Mouse (Mus musculus): ENCODE data around the gene Sgtb. TPM values are rescaled to one million over a fixed set of nuclear protein-coding genes. Genes with fewer than 3 reads are reported as not detected.

The Sgtb gene
- total RNA-seq, 1 experiment from 2014 or later = not detected

- no peak for ATAC-seq (replicated peaks in 1 of 2; ENCODE audit: insufficient read depth in 1 of 2, low FRiP score in 2 of 2, low TSS enrichment in 1 of 2, low read depth in 1 of 2, poor library complexity in 2 of 2, severe bottlenecking in 2 of 2)
These were observed 45.6 kb downstream of the Sgtb start for GRCm38 (mm10) chr13:104155106-104155505.

DNA sequence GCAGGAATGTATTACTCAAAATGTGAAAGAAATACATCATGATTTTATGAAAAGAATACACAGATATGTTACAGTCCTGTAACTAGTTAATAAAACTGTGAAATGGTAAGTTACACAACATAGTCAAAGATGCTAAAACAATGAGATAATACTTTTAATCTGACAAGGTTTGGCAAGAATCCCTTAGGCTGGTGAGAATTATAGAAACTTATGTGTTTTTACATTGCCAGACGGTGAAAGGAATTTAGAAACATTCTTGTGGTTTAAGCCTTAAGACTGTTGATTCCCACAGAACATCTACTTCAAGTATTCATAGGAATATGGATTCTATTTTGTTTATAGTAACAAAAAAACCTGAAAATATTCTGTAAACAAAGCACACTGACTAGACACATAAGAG is 46.1 kb downstream of the Sgtb start:
- ATAC-seq (replicated peaks in 1 of 2; ENCODE audit: insufficient read depth in 1 of 2, low FRiP score in 2 of 2, low TSS enrichment in 1 of 2, low read depth in 1 of 2, poor library complexity in 2 of 2, severe bottlenecking in 2 of 2) = no peak

GRCm38 (mm10) chr13:104171711-104172110 is 62.2 kb downstream of the Sgtb start:
- no peak for ATAC-seq (replicated peaks in 1 of 2; ENCODE audit: insufficient read depth in 1 of 2, low FRiP score in 2 of 2, low TSS enrichment in 1 of 2, low read depth in 1 of 2, poor library complexity in 2 of 2, severe bottlenecking in 2 of 2)

GRCm38 (mm10) chr13:104172498-104172897 is 63.0 kb downstream of the Sgtb start:
- ATAC-seq (replicated peaks in 1 of 2; ENCODE audit: insufficient read depth in 1 of 2, low FRiP score in 2 of 2, low TSS enrichment in 1 of 2, low read depth in 1 of 2, poor library complexity in 2 of 2, severe bottlenecking in 2 of 2) = no peak

GRCm38 (mm10) chr13:104176874-104177273 is 67.3 kb downstream of the Sgtb start:
- no peak for ATAC-seq (replicated peaks in 1 of 2; ENCODE audit: insufficient read depth in 1 of 2, low FRiP score in 2 of 2, low TSS enrichment in 1 of 2, low read depth in 1 of 2, poor library complexity in 2 of 2, severe bottlenecking in 2 of 2)

DNA sequence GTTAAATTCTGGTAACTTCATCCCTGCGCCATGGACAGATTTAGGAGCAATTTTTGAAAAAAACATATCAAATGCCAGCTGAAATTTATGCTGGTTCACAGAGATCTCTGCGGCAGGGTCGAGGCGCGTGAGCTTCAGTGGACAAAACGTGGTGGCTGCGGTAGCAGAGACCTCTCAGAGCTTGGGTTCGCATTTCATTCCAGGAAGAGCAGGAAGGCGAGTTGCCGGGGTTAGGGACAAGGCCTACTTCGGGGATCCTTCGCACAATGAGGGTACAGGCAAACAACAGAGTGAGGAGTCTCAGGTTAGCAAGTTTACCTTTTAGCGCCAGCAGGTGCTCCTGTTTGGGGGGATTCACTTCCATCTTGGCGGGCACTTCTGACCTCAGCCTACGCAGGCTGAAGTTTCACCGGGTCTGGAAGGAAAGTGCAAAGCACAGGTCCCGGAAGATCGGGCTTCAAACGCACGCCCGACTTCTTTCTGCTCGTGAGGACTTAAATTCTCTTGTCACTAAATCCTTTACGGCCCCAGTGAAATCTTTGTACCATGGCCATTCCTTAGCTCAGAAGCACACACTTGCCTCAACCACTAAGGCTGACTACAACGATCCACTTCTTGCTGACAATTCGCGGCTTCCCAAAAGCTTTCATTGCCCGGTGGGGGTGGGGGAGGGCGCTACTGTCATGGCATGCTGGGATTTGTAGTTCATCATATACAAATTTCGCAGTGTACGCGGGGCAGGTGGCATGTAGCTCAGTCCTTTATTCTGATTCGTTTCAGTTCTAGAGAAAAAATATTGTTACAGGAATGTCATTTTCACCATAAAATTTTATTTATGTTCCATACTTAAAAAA is 68.5 kb downstream of the Sgtb start, which contains the start of gene Trappc13:
Gene Trappc13, minus strand, starts transcription at position 674 of the 854 bp plus-strand sequence.
- peak; percentile 81 to 82 for ATAC-seq (replicated peaks in 1 of 2; ENCODE audit: insufficient read depth in 1 of 2, low FRiP score in 2 of 2, low TSS enrichment in 1 of 2, low read depth in 1 of 2, poor library complexity in 2 of 2, severe bottlenecking in 2 of 2)

DNA sequence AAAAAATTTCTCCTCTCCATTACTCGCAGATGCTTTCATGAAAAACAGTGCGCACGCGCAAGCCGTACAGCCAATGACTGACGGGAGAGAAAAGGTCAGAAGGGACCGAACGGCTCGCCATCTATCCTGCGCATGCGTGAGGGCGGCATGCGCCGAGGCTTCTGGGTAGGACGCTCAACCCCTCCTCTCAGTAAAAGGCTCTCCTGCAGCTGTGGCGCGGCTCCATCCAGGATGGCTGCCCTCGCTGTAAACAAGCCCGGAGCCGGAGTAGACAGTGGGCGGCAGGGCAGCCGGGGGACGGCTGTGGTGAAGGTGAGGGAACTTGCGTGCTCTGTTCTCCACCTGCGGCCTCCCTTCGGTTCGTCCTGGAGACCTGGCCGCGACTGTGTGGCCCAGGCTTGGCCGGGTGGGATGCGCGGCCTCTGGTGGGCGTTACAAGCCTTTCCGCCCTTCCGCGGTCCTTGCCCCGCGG is 69.1 kb downstream of the Sgtb start, which contains the start of gene Trim23:
Gene Trim23, plus strand, starts transcription at position 148 of the 472 bp plus-strand sequence.
- peak; percentile 96 for ATAC-seq (replicated peaks in 1 of 2; ENCODE audit: insufficient read depth in 1 of 2, low FRiP score in 2 of 2, low TSS enrichment in 1 of 2, low read depth in 1 of 2, poor library complexity in 2 of 2, severe bottlenecking in 2 of 2)

DNA sequence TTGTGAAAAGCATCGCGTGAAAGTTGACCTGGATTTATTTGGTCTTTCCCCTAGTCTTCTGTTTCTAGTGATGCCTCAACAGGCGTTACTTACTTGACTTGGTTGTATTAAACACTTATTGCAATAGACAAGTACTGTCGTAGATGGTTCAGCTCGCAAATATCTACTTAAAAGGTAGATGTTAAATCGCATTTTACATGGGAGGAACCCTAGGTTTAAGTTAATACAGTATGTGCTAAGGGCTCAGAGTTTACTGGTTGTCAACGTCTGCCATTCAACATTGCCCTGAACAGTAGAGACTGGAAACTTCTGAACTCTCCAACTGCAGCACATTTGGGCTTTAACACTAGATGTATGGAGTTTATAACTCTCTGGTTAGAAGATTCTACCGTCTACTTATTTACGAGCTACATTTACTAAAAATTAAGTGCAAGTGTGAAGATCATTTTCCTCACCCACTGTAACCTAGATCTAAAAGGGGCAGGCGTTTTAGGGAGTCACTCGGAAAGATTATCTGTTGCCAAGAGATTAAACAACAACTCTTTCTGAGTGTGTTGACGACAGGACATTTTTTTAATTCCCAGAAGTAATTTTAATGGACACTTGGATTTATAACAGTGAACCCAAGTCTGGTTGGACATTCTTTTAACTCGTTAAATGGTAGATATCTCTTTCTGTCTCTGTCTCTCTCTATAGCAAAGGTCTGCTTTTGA is 69.8 kb downstream of the Sgtb start:
- no peak for ATAC-seq (replicated peaks in 1 of 2; ENCODE audit: insufficient read depth in 1 of 2, low FRiP score in 2 of 2, low TSS enrichment in 1 of 2, low read depth in 1 of 2, poor library complexity in 2 of 2, severe bottlenecking in 2 of 2)

DNA sequence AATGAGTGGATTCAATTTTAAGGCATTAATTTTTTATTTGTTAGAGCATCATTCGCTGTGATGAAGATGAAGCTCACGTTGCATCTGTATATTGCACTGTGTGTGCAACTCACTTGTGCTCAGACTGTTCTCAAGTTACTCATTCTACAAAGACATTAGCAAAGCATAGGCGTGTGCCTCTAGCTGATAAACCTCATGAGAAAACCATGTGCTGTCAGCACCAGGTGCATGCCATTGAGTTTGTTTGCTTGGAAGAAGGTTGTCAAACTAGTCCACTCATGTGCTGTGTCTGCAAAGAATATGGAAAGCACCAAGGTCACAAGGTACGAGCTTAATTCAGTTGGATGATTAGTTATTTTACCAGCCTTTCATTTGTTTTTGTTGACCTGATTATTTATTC is 77.8 kb downstream of the Sgtb start:
- no peak for ATAC-seq (replicated peaks in 1 of 2; ENCODE audit: insufficient read depth in 1 of 2, low FRiP score in 2 of 2, low TSS enrichment in 1 of 2, low read depth in 1 of 2, poor library complexity in 2 of 2, severe bottlenecking in 2 of 2)

Other genes with a start within 250 kb of the Sgtb start
- 168 TPM in 2 replicates for gene Erbin, start 189.2 kb upstream of the Sgtb start, total RNA-seq (2017)
- 21.4 and 24.6 TPM in 2 replicates for gene Nln, start 127 bp upstream of the Sgtb start, total RNA-seq (2017)
- gene Trappc13, start 68.7 kb downstream of the Sgtb start, total RNA-seq (2017) = 71.1 and 83.5 TPM in 2 replicates
- 33.5 and 43.5 TPM in 2 replicates for gene Trim23, start 69.1 kb downstream of the Sgtb start, total RNA-seq (2017)
- 92.4 and 96.9 TPM in 2 replicates for gene Cenpk, start 118.9 kb downstream of the Sgtb start, total RNA-seq (2017)
- gene Ppwd1, start 119.1 kb downstream of the Sgtb start, total RNA-seq (2017) = 39.8 and 39.9 TPM in 2 replicates
- gene Adamts6, start 178.1 kb downstream of the Sgtb start, total RNA-seq (2017) = 7.8 and 13.3 TPM in 2 replicates

Measured in hematopoietic stem cell, adult 5-6 weeks (primary cell).